Mouse (Mus musculus): Measurements from ENCODE around the gene St7.

DNA sequence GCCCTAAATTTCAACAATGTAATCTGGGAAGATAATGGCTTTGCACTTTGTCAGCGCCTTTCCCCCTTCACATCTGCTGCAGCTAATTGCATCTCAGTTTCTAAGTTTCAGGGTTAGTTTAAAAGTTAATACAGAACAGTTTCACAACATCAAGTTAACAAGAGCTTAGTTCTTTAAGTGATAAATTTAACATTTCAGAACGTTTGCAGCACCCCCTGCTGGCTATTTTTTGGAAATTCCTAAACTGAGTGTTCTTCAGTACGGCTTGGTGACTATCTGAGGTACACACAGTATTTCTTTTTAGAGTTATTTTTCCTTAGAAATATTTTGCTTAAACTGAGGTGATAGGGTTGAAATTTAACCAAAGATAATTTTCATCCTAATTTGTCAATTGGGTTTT lies 150.0 kb downstream of the St7 start:
- TF ChIP-seq POLR2A (IDR thresholded peaks at IDR 0.05; ENCODE audit: low read depth, low read length) (no peak), CTCF (IDR thresholded peaks at IDR 0.05; ENCODE audit: borderline replicate concordance, insufficient read depth, low read length) (no peak)

Measured in embryonic fibroblast, embryonic 13.5 days (primary cell).